Mouse (Mus musculus): ENCODE results near the gene Nans.
A peak's percentile ranks its signal among the peaks of the same experiment; 100 is the strongest.

The Nans gene

GRCm38 (mm10) chr4:46532511-46532910 is 43.5 kb downstream of the Nans start:
- DNase-seq (ENCODE audit: extremely low read depth, low read depth): no peak

- no peak for DNase-seq (ENCODE audit: extremely low read depth, low read depth)
Measured at GRCm38 (mm10) chr4:46532926-46533325, 43.9 kb downstream of the Nans start.

GRCm38 (mm10) chr4:46533934-46534720 is 45.1 kb downstream of the Nans start:
- DNase-seq (ENCODE audit: extremely low read depth, low read depth): no peak

GRCm38 (mm10) chr4:46535094-46535830 is 46.2 kb downstream of the Nans start:
- no peak for DNase-seq (ENCODE audit: extremely low read depth, low read depth)

- no peak for DNase-seq (ENCODE audit: extremely low read depth, low read depth)
Measured at GRCm38 (mm10) chr4:46535840-46536361, 46.9 kb downstream of the Nans start, which contains the start of gene Trim14. TSS of gene Trim14 (minus strand) at chr4:46536141.

GRCm38 (mm10) chr4:46539167-46539566 is 50.1 kb downstream of the Nans start:
- DNase-seq (ENCODE audit: extremely low read depth, low read depth): no peak

- DNase-seq (ENCODE audit: extremely low read depth, low read depth): no peak
Measured at GRCm38 (mm10) chr4:46541707-46542106, 52.7 kb downstream of the Nans start.

GRCm38 (mm10) chr4:46543366-46544050 is 54.5 kb downstream of the Nans start:
- no peak for DNase-seq (ENCODE audit: extremely low read depth, low read depth)

- DNase-seq (ENCODE audit: extremely low read depth, low read depth): peak; percentile 51
Measured at GRCm38 (mm10) chr4:46544313-46544712, 55.3 kb downstream of the Nans start.

- DNase-seq (ENCODE audit: extremely low read depth, low read depth): no peak
Measured at GRCm38 (mm10) chr4:46545498-46545897, 56.5 kb downstream of the Nans start.

GRCm38 (mm10) chr4:46546709-46547108 is 57.7 kb downstream of the Nans start:
- DNase-seq (ENCODE audit: extremely low read depth, low read depth): no peak

- DNase-seq (ENCODE audit: extremely low read depth, low read depth): no peak
Measured at GRCm38 (mm10) chr4:46549979-46550378, 60.9 kb downstream of the Nans start.

- no peak for DNase-seq (ENCODE audit: extremely low read depth, low read depth)
Measured at GRCm38 (mm10) chr4:46550406-46550805, 61.4 kb downstream of the Nans start.

Measured in MEL-GATA-1-ER (cell line).